Mouse (Mus musculus): Measurements from ENCODE around the gene Olfr517. TPM values are rescaled to one million over a fixed set of nuclear protein-coding genes. Genes with fewer than 3 reads are reported as not detected.

Gene Olfr517
- total RNA-seq (2012; rRNA removed) (not detected in 2 replicates), total RNA-seq (2014; rRNA removed) (not detected in 2 replicates), polyA plus RNA-seq (2012; ENCODE audit: insufficient read length, low read depth) (not detected in 2 replicates)

GRCm38 (mm10) chr7:108872279-108872678, at the start of gene Olfr517:
Gene Olfr517, minus strand, starts transcription at chr7:108872379.
- Histone ChIP-seq H3K27me3 (replicated peaks) (peaks cover 42% of the 10 kb centered on the region), H3K4me2 (ENCODE audit: insufficient read depth, low read depth, poor library complexity, severe bottlenecking) (no peak within 1 kb of the TSS), H3K36me3 (replicated peaks in 1 of 2; ENCODE audit: control insufficient read depth in 1 of 2, insufficient read depth in 1 of 2, low read length in 1 of 2) (no peaks in the 10 kb centered on the region), H3K4me1 (ENCODE audit: control insufficient read depth in 1 of 2, insufficient read depth in 2 of 2) (no peaks in the 10 kb centered on the region), H3K79me2 (replicated peaks; ENCODE audit: control insufficient read depth, extremely low read depth, insufficient read depth, poor library complexity, severe bottlenecking) (no peaks in the 10 kb centered on the region), H3K27ac (ENCODE audit: insufficient read depth, low read depth) (no peak within 1 kb of the TSS), H3K9me3 (replicated peaks; ENCODE audit: low read length) (no peaks in the 10 kb centered on the region), H3K4me3 (replicated peaks in 1 of 3; ENCODE audit: low read depth in 2 of 3, low read length in 2 of 3, poor library complexity in 1 of 3) (no peak within 1 kb of the TSS), H3K9ac (ENCODE audit: insufficient read depth, low read depth) (no peak within 1 kb of the TSS)
- dilution Hi-C loops (cut with MboI; ENCODE audit: extremely low pct_ligation_motif_present, extremely low pct_unique_long_range_greater_than_20kb, low sequenced_read_pairs): no loop called here
- TF ChIP-seq MAFK (IDR thresholded peaks at IDR 0.05; ENCODE audit: insufficient replicate concordance, low read length) (no peak), PAX5 (IDR thresholded peaks at IDR 0.05; ENCODE audit: low read length) (no peak), ZMIZ1 (IDR thresholded peaks at IDR 0.05; ENCODE audit: low read depth, low read length) (no peak), ZKSCAN1 (IDR thresholded peaks at IDR 0.05; ENCODE audit: borderline replicate concordance, low read depth, low read length) (no peak), UBTF (IDR thresholded peaks at IDR 0.05; ENCODE audit: low read depth, low read length) (no peak), RCOR1 (conservative IDR thresholded peaks at IDR 0.05; ENCODE audit: low read depth, low read length) (no peak), NELFE (IDR thresholded peaks at IDR 0.05; ENCODE audit: low read depth, low read length) (no peak), USF1 (IDR thresholded peaks at IDR 0.05; ENCODE audit: low read depth, low read length) (no peak), CTCF (conservative IDR thresholded peaks at IDR 0.05 in 1 of 2, IDR thresholded peaks at IDR 0.05 in 1 of 2; ENCODE audit: low read depth in 2 of 2, low read length in 2 of 2) (no peak)
- DNase-seq (ENCODE audit: extremely low read depth): no peak
- in situ Hi-C loops (cut with MboI; ENCODE audit: low pct_ligation_motif_present, low pct_unique_long_range_greater_than_20kb, low sequenced_read_pairs): no loop called here

GRCm38 (mm10) chr7:108903969-108904368, 31.8 kb upstream of the Olfr517 start:
- no peak for DNase-seq (ENCODE audit: extremely low read depth)
- no peak overlapping the region for H3K4me3 ChIP-seq (replicated peaks in 1 of 3; ENCODE audit: low read depth in 2 of 3, low read length in 2 of 3, poor library complexity in 1 of 3)
- H3K36me3 ChIP-seq (replicated peaks in 1 of 2; ENCODE audit: control insufficient read depth in 1 of 2, insufficient read depth in 1 of 2, low read length in 1 of 2): no peaks in the 10 kb centered on the region
- peaks cover 38% of the 10 kb centered on the region for H3K27me3 ChIP-seq (replicated peaks)
- H3K27ac ChIP-seq (ENCODE audit: insufficient read depth, low read depth): no peak overlapping the region
- H3K4me1 ChIP-seq (ENCODE audit: control insufficient read depth in 1 of 2, insufficient read depth in 2 of 2): no peaks in the 10 kb centered on the region
- no peak overlapping the region for H3K4me2 ChIP-seq (ENCODE audit: insufficient read depth, low read depth, poor library complexity, severe bottlenecking)
- dilution Hi-C loops (cut with MboI; ENCODE audit: extremely low pct_ligation_motif_present, extremely low pct_unique_long_range_greater_than_20kb, low sequenced_read_pairs) (no loop called here), in situ Hi-C loops (cut with MboI; ENCODE audit: low pct_ligation_motif_present, low pct_unique_long_range_greater_than_20kb, low sequenced_read_pairs) (no loop called here)
- no peak overlapping the region for H3K9ac ChIP-seq (ENCODE audit: insufficient read depth, low read depth)
- TF ChIP-seq CHD1 (IDR thresholded peaks at IDR 0.05; ENCODE audit: low read depth, low read length): no peak
- TF ChIP-seq SIN3A (IDR thresholded peaks at IDR 0.05; ENCODE audit: low read length): no peak
- H3K9me3 ChIP-seq (replicated peaks; ENCODE audit: low read length): no peaks in the 10 kb centered on the region
- H3K79me2 ChIP-seq (replicated peaks; ENCODE audit: control insufficient read depth, extremely low read depth, insufficient read depth, poor library complexity, severe bottlenecking): no peaks in the 10 kb centered on the region

- Histone ChIP-seq H3K79me2 (replicated peaks; ENCODE audit: control insufficient read depth, extremely low read depth, insufficient read depth, poor library complexity, severe bottlenecking) (no peaks in the 10 kb centered on the region), H3K4me3 (replicated peaks in 1 of 3; ENCODE audit: low read depth in 2 of 3, low read length in 2 of 3, poor library complexity in 1 of 3) (no peak within 1 kb of the TSS), H3K27ac (ENCODE audit: insufficient read depth, low read depth) (no peak within 1 kb of the TSS), H3K9ac (ENCODE audit: insufficient read depth, low read depth) (no peak within 1 kb of the TSS), H3K4me1 (ENCODE audit: control insufficient read depth in 1 of 2, insufficient read depth in 2 of 2) (no peaks in the 10 kb centered on the region), H3K9me3 (replicated peaks; ENCODE audit: low read length) (no peaks in the 10 kb centered on the region), H3K4me2 (ENCODE audit: insufficient read depth, low read depth, poor library complexity, severe bottlenecking) (no peak within 1 kb of the TSS), H3K27me3 (replicated peaks) (peaks cover 43% of the 10 kb centered on the region), H3K36me3 (replicated peaks in 1 of 2; ENCODE audit: control insufficient read depth in 1 of 2, insufficient read depth in 1 of 2, low read length in 1 of 2) (no peaks in the 10 kb centered on the region)
- no peak for DNase-seq (ENCODE audit: extremely low read depth)
- TF ChIP-seq ZKSCAN1 (IDR thresholded peaks at IDR 0.05; ENCODE audit: borderline replicate concordance, low read depth, low read length) (no peak), UBTF (IDR thresholded peaks at IDR 0.05; ENCODE audit: low read depth, low read length) (no peak), POLR2AphosphoS2 (IDR thresholded peaks at IDR 0.05; ENCODE audit: low read depth, low read length) (no peak), IRF4 (IDR thresholded peaks at IDR 0.05; ENCODE audit: low read depth, low read length) (no peak), JUND (conservative IDR thresholded peaks at IDR 0.05; ENCODE audit: low read depth, low read length) (no peak), USF1 (IDR thresholded peaks at IDR 0.05; ENCODE audit: low read depth, low read length) (no peak), SIN3A (IDR thresholded peaks at IDR 0.05; ENCODE audit: low read length) (no peak), MYC (IDR thresholded peaks at IDR 0.05; ENCODE audit: low read depth, low read length) (no peak), HCFC1 (IDR thresholded peaks at IDR 0.05; ENCODE audit: low read depth, low read length) (no peak), POLR2A (IDR thresholded peaks at IDR 0.05; ENCODE audit: low read depth, low read length) (no peak), RCOR1 (conservative IDR thresholded peaks at IDR 0.05; ENCODE audit: low read depth, low read length) (no peak), SMC3 (IDR thresholded peaks at IDR 0.05; ENCODE audit: low read depth, low read length) (no peak), CHD1 (IDR thresholded peaks at IDR 0.05; ENCODE audit: low read depth, low read length) (no peak), E2F4 (IDR thresholded peaks at IDR 0.05; ENCODE audit: insufficient replicate concordance, low read depth, low read length) (no peak), BHLHE40 (IDR thresholded peaks at IDR 0.05; ENCODE audit: low read depth, low read length) (no peak), MXI1 (IDR thresholded peaks at IDR 0.05; ENCODE audit: low read depth, low read length) (no peak)
- in situ Hi-C loops (cut with MboI; ENCODE audit: low pct_ligation_motif_present, low pct_unique_long_range_greater_than_20kb, low sequenced_read_pairs): no loop called here
- dilution Hi-C loops (cut with MboI; ENCODE audit: extremely low pct_ligation_motif_present, extremely low pct_unique_long_range_greater_than_20kb, low sequenced_read_pairs): no loop called here
Measured at GRCm38 (mm10) chr7:108894320-108894719, 22.1 kb upstream of the Olfr517 start, which contains the start of gene Olfr519. Gene Olfr519, minus strand, starts transcription at chr7:108894420.

Measured in CH12.LX (cell line).